Mouse (Mus musculus) kidney, postnatal 0 days (tissue): ENCODE data around the gene Bcap29. TPM values are rescaled to one million over a fixed set of nuclear protein-coding genes. Genes with fewer than 3 reads are reported as not detected.

Experiments used
- ATAC-seq: fragments of 200-750 bp; cut with Nextera tagmentation; replicated peaks from 2 replicates; pipeline ENCODE4 v1.8.0; 2017; ENCODE audit warnings: low read depth, moderate number of reproducible peaks, moderate TSS enrichment, moderate library complexity; ENCODE audit not compliant: low FRiP score
- DNase-seq: peaks from one replicate; pipeline ENCODE4 v3.0.0-alpha.2; 2016; ENCODE audit warnings: low spot score
- H3K27ac ChIP-seq: fragments of 300-500 bp; sonication (generic); 2 replicates; pipeline ENCODE4 v1.5.1; 2014; ENCODE audit warnings: mild to moderate bottlenecking
- H3K27me3 ChIP-seq: fragments of 300-500 bp; sonication (generic); 2 replicates; pipeline ENCODE4 v1.6.1; 2014; ENCODE audit warnings: low read length, mixed read lengths; ENCODE audit not compliant: insufficient read depth
- H3K36me3 ChIP-seq: fragments of 300-500 bp; sonication (generic); 2 replicates; pipeline ENCODE4 v1.6.1; 2014; ENCODE audit warnings: low read length, mixed read lengths; ENCODE audit not compliant: insufficient read depth
- H3K4me1 ChIP-seq: fragments of 300-500 bp; sonication (generic); replicated peaks from 2 replicates; pipeline ENCODE4 v1.6.1; 2014; ENCODE audit warnings: antibody characterized with exemption, low read length, mixed read lengths; ENCODE audit not compliant: insufficient read depth
- H3K4me2 ChIP-seq: fragments of 300-500 bp; sonication (generic); 2 replicates; pipeline ENCODE4 v1.6.1; 2014; ENCODE audit warnings: mild to moderate bottlenecking, low read length, moderate library complexity, mixed read lengths
- H3K4me3 ChIP-seq: fragments of 300-500 bp; sonication (generic); replicated peaks from 2 replicates; pipeline ENCODE4 v1.5.1; 2014; ENCODE audit warnings: low read depth, low read length
- H3K9ac ChIP-seq: fragments of 300-500 bp; sonication (generic); 2 replicates; pipeline ENCODE4 v1.6.1; 2014; ENCODE audit warnings: low read depth, low read length
- H3K9me3 ChIP-seq: fragments of 300-500 bp; sonication (generic); replicated peaks from 2 replicates; pipeline ENCODE4 v1.6.1; 2016; ENCODE audit warnings: low read length, inconsistent platforms, mixed read lengths
- CTCF ChIP-seq: IDR thresholded peaks from 2 replicates; pipeline ENCODE4 v1.5.1; 2016; ENCODE audit warnings: antibody characterized with exemption, low read depth, mild to moderate bottlenecking, moderate library complexity
- WGBS: fragments of 180-500 bp; shearing (Covaris S2); extraction: QIAGEN DNeasy Blood & Tissue Kit; methylation state at CpG from one replicate; pipeline ENCODE4 v1.1.7; 2014; 5-methylcytosine and 5-hydroxymethylcytosine counted together
- polyA plus RNA-seq: library from polyadenylated mRNA; unstranded; fragments of >200 nt; fragmentation: Nextera tagmentation; extraction: Ambion mirVana; gene quantifications from 2 replicates; pipeline ENCODE4 v1.2.1, GENCODE M21; 2015

Bcap29 gene
- polyA plus RNA-seq, 1 experiment from 2014 or later = 35.3 TPM

DNA sequence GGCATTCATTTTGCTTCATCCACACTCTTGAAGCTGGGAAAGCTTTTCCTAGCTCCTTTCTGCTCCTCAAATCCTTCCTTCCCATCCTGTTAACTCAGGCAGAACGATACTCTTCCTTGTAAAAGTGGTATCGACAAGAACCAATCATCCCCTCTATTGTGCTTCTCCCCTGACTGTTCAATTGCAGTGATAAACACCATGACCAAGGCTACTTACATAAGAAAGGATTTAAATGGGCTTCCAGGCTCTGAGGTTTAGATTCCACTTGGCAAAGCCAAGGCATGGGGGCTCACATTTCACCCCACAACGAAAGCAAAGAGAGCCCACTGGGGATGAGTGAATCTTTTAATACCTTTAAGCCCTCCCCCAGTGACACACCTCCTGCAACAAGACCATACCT lies 26.3 kb downstream of the Bcap29 start:
- H3K36me3 ChIP-seq = no peaks in the 10 kb centered on the region
- no peak for TF ChIP-seq CTCF
- H3K4me1 ChIP-seq = no peaks in the 10 kb centered on the region
- H3K4me2 ChIP-seq = no peak overlapping the region
- no peaks in the 10 kb centered on the region for H3K27me3 ChIP-seq
- no peak overlapping the region for H3K4me3 ChIP-seq
- H3K27ac ChIP-seq = no peak overlapping the region
- no peaks in the 10 kb centered on the region for H3K9me3 ChIP-seq
- WGBS = 21% methylated on average over 3 of the region's 3 CpGs
- no peak overlapping the region for H3K9ac ChIP-seq
- ATAC-seq (no peak), DNase-seq (no peak)

DNA sequence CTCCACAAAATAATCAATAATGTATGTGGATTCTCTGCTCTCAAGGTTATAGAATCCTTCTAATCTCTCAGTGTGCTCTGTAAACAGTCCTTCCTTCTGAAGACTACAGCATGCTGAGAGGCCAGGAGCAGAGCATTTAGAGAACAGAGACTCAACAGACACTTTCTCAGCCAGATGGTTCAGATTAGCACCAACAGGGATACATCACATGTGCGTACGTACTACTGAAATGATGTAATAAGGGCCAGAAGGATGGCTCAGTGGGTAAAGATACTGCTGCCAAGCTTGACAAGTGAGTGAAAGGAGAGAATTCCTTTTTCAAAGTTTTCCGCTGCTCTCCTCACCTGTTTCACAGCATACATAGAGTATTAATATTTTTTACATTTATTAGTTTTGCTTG lies 29.6 kb downstream of the Bcap29 start:
- Histone ChIP-seq H3K36me3 (no peaks in the 10 kb centered on the region), H3K4me3 (no peak overlapping the region), H3K9me3 (no peaks in the 10 kb centered on the region), H3K27ac (no peak overlapping the region), H3K27me3 (no peaks in the 10 kb centered on the region), H3K9ac (no peak overlapping the region), H3K4me2 (no peak overlapping the region), H3K4me1 (no peaks in the 10 kb centered on the region)
- WGBS = 92% methylated on average over 3 of the region's 3 CpGs
- TF ChIP-seq CTCF = no peak
- DNase-seq (no peak), ATAC-seq (no peak)

DNA sequence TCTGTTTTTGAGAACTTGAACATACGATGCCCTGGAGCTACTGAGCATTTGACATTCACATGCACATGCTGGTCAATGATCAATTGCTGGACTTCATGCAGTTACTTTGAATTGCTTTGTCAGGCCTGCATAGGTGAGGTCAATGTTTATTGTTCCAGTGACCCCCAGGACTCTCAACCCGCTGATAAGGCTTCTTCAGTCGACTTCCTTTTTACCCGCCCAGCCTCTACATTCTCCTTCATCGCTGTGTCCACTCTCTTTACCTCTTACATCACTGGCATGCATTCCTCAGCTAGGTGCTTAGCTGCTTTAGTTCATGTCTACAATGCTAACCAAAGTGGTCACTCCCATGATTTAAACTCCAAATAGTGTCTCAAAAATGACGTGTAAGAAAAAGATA lies 30.9 kb downstream of the Bcap29 start:
- no peaks in the 10 kb centered on the region for H3K4me1 ChIP-seq
- no peak overlapping the region for H3K9ac ChIP-seq
- no peaks in the 10 kb centered on the region for H3K9me3 ChIP-seq
- no peak overlapping the region for H3K27ac ChIP-seq
- WGBS = 67% methylated on average over 6 of the region's 6 CpGs
- no peak for TF ChIP-seq CTCF
- H3K4me3 ChIP-seq = no peak overlapping the region
- no peak overlapping the region for H3K4me2 ChIP-seq
- DNase-seq (no peak), ATAC-seq (no peak)
- H3K27me3 ChIP-seq = no peaks in the 10 kb centered on the region
- H3K36me3 ChIP-seq = no peaks in the 10 kb centered on the region

DNA sequence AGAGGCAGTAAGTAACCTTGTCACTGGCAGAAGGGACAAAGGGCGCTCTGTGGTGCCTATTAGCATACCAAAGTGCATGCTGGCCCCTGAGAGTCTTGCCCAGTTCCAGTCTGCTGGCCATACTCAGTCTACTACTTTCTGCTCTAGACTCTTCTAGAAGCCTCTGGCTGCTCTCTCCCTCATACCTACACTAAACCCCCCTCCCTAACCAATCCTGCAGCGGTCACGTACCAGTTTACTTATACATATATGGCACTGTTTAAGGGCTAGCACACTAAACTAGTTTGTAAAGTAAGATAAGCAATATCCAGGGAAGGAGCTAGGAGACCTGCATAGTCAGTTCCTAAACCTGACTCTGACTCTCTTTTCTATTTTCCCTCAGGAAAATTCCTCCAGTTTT lies 40.2 kb downstream of the Bcap29 start:
- no peak for ATAC-seq
- no peak overlapping the region for H3K4me2 ChIP-seq
- no peak for DNase-seq
- H3K9ac ChIP-seq = no peak overlapping the region
- H3K27ac ChIP-seq = no peak overlapping the region
- H3K36me3 ChIP-seq = no peaks in the 10 kb centered on the region
- no peaks in the 10 kb centered on the region for H3K4me1 ChIP-seq
- H3K27me3 ChIP-seq = no peaks in the 10 kb centered on the region
- no peak overlapping the region for H3K4me3 ChIP-seq
- H3K9me3 ChIP-seq = no peaks in the 10 kb centered on the region
- 79% methylated on average over 3 of the region's 3 CpGs for WGBS
- TF ChIP-seq CTCF = no peak

DNA sequence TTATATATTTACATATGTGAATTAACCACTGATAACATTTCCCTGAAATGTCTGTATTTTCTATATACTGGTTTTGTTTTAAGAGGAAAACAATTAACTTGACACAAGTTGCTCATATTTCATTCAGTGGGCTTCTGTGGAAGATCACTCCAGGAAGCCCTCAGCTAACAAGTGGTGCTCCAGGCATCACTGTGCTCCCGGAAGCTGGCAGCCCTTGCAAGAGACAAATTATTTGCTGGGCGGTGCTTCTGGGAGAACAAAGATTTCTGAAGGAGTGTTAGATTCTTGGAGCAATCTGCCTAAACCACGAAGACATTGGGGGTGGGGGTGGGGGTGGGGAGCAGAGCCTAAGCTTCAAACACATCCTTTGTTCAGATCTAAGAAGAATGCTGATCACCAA lies 42.4 kb downstream of the Bcap29 start:
- no peaks in the 10 kb centered on the region for H3K27me3 ChIP-seq
- H3K36me3 ChIP-seq = no peaks in the 10 kb centered on the region
- H3K9me3 ChIP-seq = no peaks in the 10 kb centered on the region
- H3K9ac ChIP-seq = no peak overlapping the region
- no peak overlapping the region for H3K27ac ChIP-seq
- no peaks in the 10 kb centered on the region for H3K4me1 ChIP-seq
- no peak for DNase-seq
- H3K4me2 ChIP-seq = no peak overlapping the region
- H3K4me3 ChIP-seq = no peak overlapping the region
- no peak for ATAC-seq
- no peak for TF ChIP-seq CTCF
- 25% methylated on average over 3 of the region's 3 CpGs for WGBS

DNA sequence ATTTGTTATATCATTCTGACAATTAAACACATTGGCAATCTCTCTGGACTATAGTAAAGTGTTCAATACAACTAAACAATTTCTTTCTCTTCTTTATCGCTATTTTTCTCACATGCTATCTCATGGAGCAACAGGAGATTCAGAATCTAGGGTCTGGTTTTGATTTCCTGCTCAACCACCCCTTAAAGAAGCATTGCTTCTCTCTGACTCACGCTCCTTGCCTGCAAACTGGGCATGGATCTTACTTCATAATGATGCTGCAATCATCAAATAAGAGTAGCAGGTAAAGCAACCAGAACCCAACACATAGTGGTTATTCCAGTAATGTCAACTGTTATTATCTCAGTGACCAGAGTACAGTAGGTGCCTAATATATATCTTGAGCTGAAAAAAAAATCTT lies 50.7 kb downstream of the Bcap29 start:
- no peak for TF ChIP-seq CTCF
- H3K4me2 ChIP-seq = no peak overlapping the region
- no peaks in the 10 kb centered on the region for H3K4me1 ChIP-seq
- H3K36me3 ChIP-seq = no peaks in the 10 kb centered on the region
- no peaks in the 10 kb centered on the region for H3K27me3 ChIP-seq
- H3K27ac ChIP-seq = no peak overlapping the region
- no peak overlapping the region for H3K4me3 ChIP-seq
- no peaks in the 10 kb centered on the region for H3K9me3 ChIP-seq
- ATAC-seq (no peak), DNase-seq (no peak)
- WGBS = 82% methylated on average over 2 of the region's 2 CpGs
- no peak overlapping the region for H3K9ac ChIP-seq

DNA sequence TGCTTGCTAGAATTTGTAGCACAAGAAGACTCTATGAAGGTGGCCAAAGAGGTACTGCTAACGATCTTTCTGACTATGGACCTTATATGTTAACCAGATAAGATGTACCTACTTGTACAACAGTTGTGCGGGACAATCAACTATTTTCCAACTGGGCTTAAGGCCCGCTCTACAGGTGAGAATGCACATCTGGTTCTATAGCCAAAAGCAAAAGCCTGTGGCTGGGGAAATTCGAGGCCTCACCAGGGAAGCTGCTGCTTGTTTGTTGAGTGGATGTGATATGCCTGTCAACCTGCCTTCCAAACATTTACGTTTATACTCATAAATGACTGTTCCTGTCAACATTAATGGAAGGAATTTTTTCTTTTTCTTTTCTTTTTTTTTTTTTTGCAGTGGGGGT lies 52.4 kb downstream of the Bcap29 start:
- Histone ChIP-seq H3K27ac (no peak overlapping the region), H3K4me1 (no peaks in the 10 kb centered on the region), H3K4me3 (no peak overlapping the region), H3K4me2 (no peak overlapping the region), H3K9me3 (no peaks in the 10 kb centered on the region), H3K27me3 (no peaks in the 10 kb centered on the region), H3K9ac (no peak overlapping the region), H3K36me3 (no peaks in the 10 kb centered on the region)
- TF ChIP-seq CTCF = no peak
- WGBS = 90% methylated on average over 5 of the region's 5 CpGs
- ATAC-seq (no peak), DNase-seq (no peak)
